In genomic region chr5:88588481-88588880, GRCm38 (mm10) we compare ENCODE assay signal across 17 mouse cellular contexts. TPM values are rescaled to one million over a fixed set of nuclear protein-coding genes. Genes with fewer than 3 reads are reported as not detected.
DNase-seq lines count a peak whose midpoint lies in the region; ATAC-seq and TF ChIP-seq lines count a peak whose summit lies in the region.
"Had no signal": no experiment of that assay in that cellular context is flagged by ENCODE, and none has a peak within 500 bp of the region (broad histone marks: within the 10 kb centered on the region; RNA-seq: fewer than 3 reads in every experiment).

No protein-coding gene starts in this region.

- H3K4me3 ChIP-seq in forebrain, postnatal 0 days (ENCODE audit: low read depth, low read length): no peak overlapping the region
- H3K4me3 ChIP-seq in forebrain, embryonic 11.5 days (ENCODE audit: low read depth, low read length): no peak overlapping the region
- H3K4me3 ChIP-seq in liver, adult 2 months (ENCODE audit: insufficient read depth, low read depth, low read length): no peak overlapping the region
- H3K4me3 ChIP-seq in liver, embryonic 12.5 days: no peak overlapping the region
- no peak overlapping the region for H3K4me3 ChIP-seq in hindbrain, postnatal 0 days (ENCODE audit: low read length)
- 0 out of 2 replicates have a peak overlapping the region, but pooled peaks have one; percentile 3 for H3K4me3 ChIP-seq in neural tube, embryonic 15.5 days (replicated peaks)
- H3K4me3 ChIP-seq: limb, embryonic 12.5 days; lung, embryonic 15.5 days had no signal

- no peaks in the 10 kb centered on the region for H3K27me3 ChIP-seq in forebrain, postnatal 0 days (ENCODE audit: insufficient read depth, low read length)
- H3K27me3 ChIP-seq in forebrain, embryonic 11.5 days (ENCODE audit: control insufficient read depth, insufficient read depth, low read length): no peaks in the 10 kb centered on the region
- H3K27me3 ChIP-seq in liver, adult 2 months (ENCODE audit: control insufficient read depth, insufficient read depth, low read length): no peaks in the 10 kb centered on the region
- H3K27me3 ChIP-seq in liver, embryonic 12.5 days (replicated peaks): no peaks in the 10 kb centered on the region
- no peaks in the 10 kb centered on the region for H3K27me3 ChIP-seq in hindbrain, postnatal 0 days (ENCODE audit: insufficient read depth, low read length)
- no peaks in the 10 kb centered on the region for H3K27me3 ChIP-seq in neural tube, embryonic 15.5 days (replicated peaks)
- H3K27me3 ChIP-seq: CH12.LX; limb, embryonic 12.5 days; lung, embryonic 15.5 days had no signal

- H3K36me3 ChIP-seq in forebrain, postnatal 0 days (ENCODE audit: insufficient read depth): 0 out of 2 replicates have a peak, but pooled peaks cover 10% of the 10 kb centered on the region
- no peaks in the 10 kb centered on the region for H3K36me3 ChIP-seq in forebrain, embryonic 11.5 days (ENCODE audit: control insufficient read depth, insufficient read depth, low read length)
- no peaks in the 10 kb centered on the region for H3K36me3 ChIP-seq in liver, adult 2 months (ENCODE audit: control insufficient read depth, insufficient read depth, low read length)
- H3K36me3 ChIP-seq in liver, embryonic 12.5 days: no peaks in the 10 kb centered on the region
- H3K36me3 ChIP-seq in hindbrain, postnatal 0 days (ENCODE audit: insufficient read depth, low read length): no peaks in the 10 kb centered on the region
- no peaks in the 10 kb centered on the region for H3K36me3 ChIP-seq in neural tube, embryonic 15.5 days
- H3K36me3 ChIP-seq: limb, embryonic 12.5 days; lung, embryonic 15.5 days had no signal

- peaks cover 13% of the 10 kb centered on the region for H3K79me2 ChIP-seq in liver, adult 2 months (ENCODE audit: control insufficient read depth, insufficient read depth, low read length)

- TF ChIP-seq CTCF in forebrain, postnatal 0 days (IDR thresholded peaks at IDR 0.05; ENCODE audit: low read depth): no peak
- TF ChIP-seq CTCF in liver, adult 2 months (IDR thresholded peaks at IDR 0.05; ENCODE audit: low read depth, low read length): no peak
- no peak for TF ChIP-seq CTCF in hindbrain, postnatal 0 days (IDR thresholded peaks at IDR 0.05; ENCODE audit: low read depth)

- H3K4me1 ChIP-seq in forebrain, postnatal 0 days (ENCODE audit: insufficient read depth): peaks cover 31% of the 10 kb centered on the region
- H3K4me1 ChIP-seq in forebrain, embryonic 11.5 days (replicated peaks; ENCODE audit: control insufficient read depth, insufficient read depth, low read length): peaks cover 19% of the 10 kb centered on the region
- H3K4me1 ChIP-seq in liver, adult 2 months (ENCODE audit: control insufficient read depth, insufficient read depth, low read length): peaks cover 19% of the 10 kb centered on the region
- peaks cover 32% of the 10 kb centered on the region for H3K4me1 ChIP-seq in liver, embryonic 12.5 days
- peaks cover 29% of the 10 kb centered on the region for H3K4me1 ChIP-seq in hindbrain, postnatal 0 days (ENCODE audit: insufficient read depth, low read length)
- H3K4me1 ChIP-seq in neural tube, embryonic 15.5 days: peaks cover 52% of the 10 kb centered on the region

- 0 out of 2 replicates have a peak overlapping the region, but pooled peaks have one; percentile 13 for H3K4me2 ChIP-seq in forebrain, postnatal 0 days (ENCODE audit: low read depth)
- no peak overlapping the region for H3K4me2 ChIP-seq in forebrain, embryonic 11.5 days (ENCODE audit: low read depth, low read length, severe bottlenecking)
- H3K4me2 ChIP-seq in liver, embryonic 12.5 days: no peak overlapping the region
- H3K4me2 ChIP-seq in hindbrain, postnatal 0 days (ENCODE audit: low read depth, low read length): peak overlapping the region; percentile 33
- peak overlapping the region; percentile 30 for H3K4me2 ChIP-seq in neural tube, embryonic 15.5 days
- H3K4me2 ChIP-seq: lung, embryonic 15.5 days had no signal

- WGBS in forebrain, postnatal 0 days: 54% methylated on average over 5 of the region's 5 CpGs
- 53% methylated on average over 5 of the region's 5 CpGs for WGBS in forebrain, embryonic 11.5 days
- 53% methylated on average over 5 of the region's 5 CpGs for WGBS in liver, adult 2 months
- WGBS in liver, embryonic 12.5 days (ENCODE audit: insufficient replicate concordance): 56% methylated on average over 5 of the region's 5 CpGs
- 38% methylated on average over 5 of the region's 5 CpGs for WGBS in hindbrain, postnatal 0 days
- WGBS in neural tube, embryonic 15.5 days: 49% methylated on average over 5 of the region's 5 CpGs

- H3K9me3 ChIP-seq in forebrain, postnatal 0 days (ENCODE audit: low read length): no peaks in the 10 kb centered on the region
- no peaks in the 10 kb centered on the region for H3K9me3 ChIP-seq in forebrain, embryonic 11.5 days (ENCODE audit: control insufficient read depth, low read length)
- no peaks in the 10 kb centered on the region for H3K9me3 ChIP-seq in liver, embryonic 12.5 days (replicated peaks)
- no peaks in the 10 kb centered on the region for H3K9me3 ChIP-seq in hindbrain, postnatal 0 days (ENCODE audit: low read length)
- no peaks in the 10 kb centered on the region for H3K9me3 ChIP-seq in neural tube, embryonic 15.5 days (replicated peaks)
- H3K9me3 ChIP-seq: limb, embryonic 12.5 days; lung, embryonic 15.5 days had no signal

- TF ChIP-seq POLR2A in liver, adult 2 months (IDR thresholded peaks at IDR 0.05; ENCODE audit: extremely low read depth, insufficient read depth, low read length): no peak

- no peak overlapping the region for H3K9ac ChIP-seq in forebrain, postnatal 0 days
- H3K9ac ChIP-seq in forebrain, embryonic 11.5 days (ENCODE audit: low read length): no peak overlapping the region
- no peak overlapping the region for H3K9ac ChIP-seq in liver, adult 2 months (ENCODE audit: low read depth, low read length)
- H3K9ac ChIP-seq in liver, embryonic 12.5 days: no peak overlapping the region
- no peak overlapping the region for H3K9ac ChIP-seq in hindbrain, postnatal 0 days (replicated peaks; ENCODE audit: low read length)
- no peak overlapping the region for H3K9ac ChIP-seq in neural tube, embryonic 15.5 days (replicated peaks)
- H3K9ac ChIP-seq: limb, embryonic 12.5 days; liver, embryonic 14.5 days; lung, embryonic 15.5 days had no signal

- no peak overlapping the region for H3K27ac ChIP-seq in forebrain, postnatal 0 days (ENCODE audit: low read depth, low read length)
- no peak overlapping the region for H3K27ac ChIP-seq in forebrain, embryonic 11.5 days (ENCODE audit: low read depth, low read length)
- H3K27ac ChIP-seq in liver, adult 2 months (replicated peaks; ENCODE audit: insufficient read depth, low read depth, low read length): 0 out of 2 replicates have a peak overlapping the region, but pooled peaks have one; percentile 16
- H3K27ac ChIP-seq in liver, embryonic 12.5 days: no peak overlapping the region
- no peak overlapping the region for H3K27ac ChIP-seq in hindbrain, postnatal 0 days
- no peak overlapping the region for H3K27ac ChIP-seq in neural tube, embryonic 15.5 days (replicated peaks)
- H3K27ac ChIP-seq: liver, embryonic 14.5 days; lung, embryonic 15.5 days; macrophage had no signal

- no peak for DNase-seq in forebrain, postnatal 0 days
- no peak for DNase-seq in forebrain, embryonic 11.5 days (ENCODE audit: low spot score)
- no peak for DNase-seq in liver, adult 2 months (ENCODE audit: extremely low read depth, low read depth, low spot score)
- no peak for DNase-seq in hindbrain, postnatal 0 days (ENCODE audit: low spot score)
- DNase-seq in layer of hippocampus, adult 11-12 months (ENCODE audit: low spot score): no peak
- DNase-seq: adrenal gland, postnatal 14 days; cerebellum, postnatal 14 days; layer of hippocampus, adult 9-11 months; right cerebral cortex, postnatal 14 days; thymus, postnatal 36 days had no signal

- ATAC-seq in forebrain, postnatal 0 days: no peak
- no peak for ATAC-seq in forebrain, embryonic 11.5 days (replicated peaks; ENCODE audit: low FRiP score)
- no peak for ATAC-seq in liver, embryonic 12.5 days
- no peak for ATAC-seq in hindbrain, postnatal 0 days
- ATAC-seq in neural tube, embryonic 15.5 days (ENCODE audit: low FRiP score): no peak

RNA-seq across cellular contexts. Expression of gene Rufy3, which starts 23.6 kb away (rescaled TPM):
- total RNA-seq in forebrain, postnatal 0 days (2014; rRNA removed): 291 and 319 TPM in 2 replicates
- 133 and 214 TPM in 2 replicates for polyA plus RNA-seq in forebrain, postnatal 0 days (2015; fragmentation: Nextera tagmentation; extraction: Ambion mirVana)
- 96.8 and 96.9 TPM in 2 replicates for polyA plus RNA-seq in forebrain, embryonic 11.5 days (2014; fragmentation: Nextera tagmentation; extraction: Ambion mirVana)
- 27.9 and 31.6 TPM in 2 replicates for total RNA-seq in liver, adult 2 months (2014; rRNA removed)
- polyA plus RNA-seq in liver, adult 2 months (2012; rRNA removed): 7.6 and 9.7 TPM in 2 replicates
- 7.5 and 7.9 TPM in 2 replicates for polyA plus RNA-seq in liver, embryonic 12.5 days (2016; fragmentation: Nextera tagmentation; extraction: Ambion mirVana)
- total RNA-seq in hindbrain, postnatal 0 days (2014; rRNA removed): 169 and 191 TPM in 2 replicates
- 197 and 210 TPM in 2 replicates for polyA plus RNA-seq in hindbrain, postnatal 0 days (2015; fragmentation: Nextera tagmentation; extraction: Ambion mirVana)
- 201 and 259 TPM in 2 replicates for polyA plus RNA-seq in neural tube, embryonic 15.5 days (2015; fragmentation: Nextera tagmentation; extraction: Ambion mirVana)

RNA-seq across cellular contexts. Expression of gene Utp3, which starts 34.2 kb away (rescaled TPM):
- total RNA-seq in forebrain, postnatal 0 days (2014; rRNA removed): 25.9 and 29.6 TPM in 2 replicates
- 44.6 and 53.9 TPM in 2 replicates for polyA plus RNA-seq in forebrain, postnatal 0 days (2015; fragmentation: Nextera tagmentation; extraction: Ambion mirVana)
- 74.4 and 77.6 TPM in 2 replicates for polyA plus RNA-seq in forebrain, embryonic 11.5 days (2014; fragmentation: Nextera tagmentation; extraction: Ambion mirVana)
- total RNA-seq in liver, adult 2 months (2014; rRNA removed): 16.5 and 20.0 TPM in 2 replicates
- 7.4 and 7.9 TPM in 2 replicates for polyA plus RNA-seq in liver, adult 2 months (2012; rRNA removed)
- 51.3 and 52.3 TPM in 2 replicates for polyA plus RNA-seq in liver, embryonic 12.5 days (2016; fragmentation: Nextera tagmentation; extraction: Ambion mirVana)
- total RNA-seq in hindbrain, postnatal 0 days (2014; rRNA removed): 8.5 and 11.3 TPM in 2 replicates
- polyA plus RNA-seq in hindbrain, postnatal 0 days (2015; fragmentation: Nextera tagmentation; extraction: Ambion mirVana): 51.8 and 55.5 TPM in 2 replicates
- 44.4 and 58.6 TPM in 2 replicates for polyA plus RNA-seq in neural tube, embryonic 15.5 days (2015; fragmentation: Nextera tagmentation; extraction: Ambion mirVana)

Comparison
In these comparisons a context has a peak if more than half of its experiments do, and no peak if none do; other contexts are left out.
1. H3K4me2 ChIP-seq: peak in forebrain, postnatal 0 days (single experiment), hindbrain, postnatal 0 days (single experiment) and neural tube, embryonic 15.5 days (single experiment); none in forebrain, embryonic 11.5 days (single experiment) and liver, embryonic 12.5 days (single experiment).